Mouse (Mus musculus) liver, embryonic 14.5 days (tissue): ENCODE results near the gene Ghitm. TPM values are rescaled to one million over a fixed set of nuclear protein-coding genes. Genes with fewer than 3 reads are reported as not detected.

Experiments used
- ATAC-seq: fragments of 200-750 bp; cut with Nextera tagmentation; 2 replicates; pipeline ENCODE4 v1.8.0; 2017; ENCODE audit warnings: moderate number of reproducible peaks, mild to moderate bottlenecking, moderate library complexity; ENCODE audit not compliant: insufficient read depth
- DNase-seq, 3 experiments: peaks; one replicate each; pipeline ENCODE4 v3.0.0-alpha.2; 2012 to 2013; ENCODE audit warnings: low read depth in 3 of 3, low spot score in 3 of 3
- H3K27ac ChIP-seq: fragments of 300-500 bp; sonication (generic); 2 replicates; pipeline ENCODE4 v1.5.1; 2014; ENCODE audit warnings: moderate library complexity, mild to moderate bottlenecking, control low read depth, inconsistent platforms
- H3K27me3 ChIP-seq: fragments of 300-500 bp; sonication (generic); 2 replicates; pipeline ENCODE4 v1.6.1; 2014; ENCODE audit warnings: mild to moderate bottlenecking, low read length, moderate library complexity; ENCODE audit not compliant: control insufficient read depth, insufficient read depth
- H3K36me3 ChIP-seq: fragments of 300-500 bp; sonication (generic); replicated peaks from 2 replicates; pipeline ENCODE4 v1.6.1; 2014; ENCODE audit warnings: low read depth; ENCODE audit not compliant: control insufficient read depth, insufficient read depth
- H3K4me1 ChIP-seq, 2 experiments: fragments of 200-500 bp in 1 of 2; fragments of 300-500 bp in 1 of 2; sonication (generic) in 1 of 2; replicated peaks; 2 replicates each; pipeline ENCODE4 v1.6.1; 2012 to 2014; ENCODE audit warnings: antibody characterized with exemption in 1 of 2, inconsistent platforms in 1 of 2, low read length in 1 of 2; ENCODE audit not compliant: control insufficient read depth in 2 of 2, insufficient read depth in 2 of 2
- H3K4me2 ChIP-seq: fragments of 300-500 bp; sonication (generic); 2 replicates; pipeline ENCODE4 v1.6.1; 2014; ENCODE audit warnings: low read depth, mild to moderate bottlenecking, control low read depth, moderate library complexity
- H3K4me3 ChIP-seq, 2 experiments: fragments of 200-500 bp in 1 of 2; fragments of 300-500 bp in 1 of 2; sonication (generic) in 1 of 2; 2 replicates each; pipeline ENCODE4 v1.5.1; 2012 to 2014; ENCODE audit warnings: low read depth in 2 of 2, low read length in 2 of 2, mild to moderate bottlenecking in 2 of 2, control low read depth in 1 of 2, inconsistent platforms in 1 of 2, moderate library complexity in 1 of 2; ENCODE audit not compliant: insufficient read depth in 1 of 2
- H3K9ac ChIP-seq: fragments of 300-500 bp; sonication (generic); replicated peaks from 2 replicates; pipeline ENCODE4 v1.6.1; 2014; ENCODE audit warnings: mild to moderate bottlenecking, control low read depth, moderate library complexity
- H3K9me3 ChIP-seq: fragments of 300-500 bp; sonication (generic); 2 replicates; pipeline ENCODE4 v1.6.1; 2016; ENCODE audit warnings: low read length, mixed read lengths; ENCODE audit not compliant: control insufficient read depth
- CTCF ChIP-seq: IDR thresholded peaks from 2 replicates; pipeline ENCODE4 v1.5.1; 2016; ENCODE audit warnings: antibody characterized with exemption, low read depth, control low read depth
- EP300 ChIP-seq: IDR thresholded peaks from 2 replicates; pipeline ENCODE4 v1.6.1; 2016; ENCODE audit warnings: antibody characterized with exemption, low read depth
- WGBS: fragments of 180-500 bp; shearing (Covaris S2); extraction: QIAGEN DNeasy Blood & Tissue Kit; methylation state at CpG from one replicate; pipeline ENCODE4 v1.1.7; 2014; ENCODE audit not compliant: insufficient replicate concordance; 5-methylcytosine and 5-hydroxymethylcytosine counted together
- polyA plus RNA-seq, 2 experiments: library from polyadenylated mRNA; depleted of rRNA in 1 of 2; stranded (reverse) in 1 of 2; unstranded in 1 of 2; fragments of >200 nt; fragmentation: Nextera tagmentation in 1 of 2; extraction: Ambion mirVana in 1 of 2; gene quantifications; 2 replicates each; pipeline versions ENCODE4 v1.2.1 to v1.2.3; 2012 to 2014

The Ghitm gene
- polyA plus RNA-seq, 2 experiments, result 88.4 to 231 TPM

DNA sequence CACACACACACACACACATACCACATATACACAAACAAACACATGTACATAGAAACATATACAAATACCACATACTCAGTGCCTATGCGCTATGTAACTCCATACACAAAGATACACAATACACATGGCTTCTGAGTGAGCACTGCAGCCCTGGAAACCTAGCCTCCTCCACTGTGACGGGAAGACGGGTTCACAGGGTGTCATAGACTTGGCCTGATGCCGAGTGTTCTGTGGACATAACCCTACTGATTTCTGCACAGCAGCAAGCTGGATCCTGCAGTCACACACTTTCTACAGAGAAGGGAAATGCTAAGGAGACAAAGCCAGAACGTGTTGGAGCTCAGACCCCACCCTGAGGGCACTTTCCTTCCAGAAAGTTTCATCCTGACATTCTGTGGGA lies 30.3 kb downstream of the Ghitm start:
- no peaks in the 10 kb centered on the region; the same call in 1 of the 2 replicates for H3K27me3 ChIP-seq
- no peak for DNase-seq
- H3K9me3 ChIP-seq, result no peaks in the 10 kb centered on the region
- ATAC-seq, result no peak
- no peak overlapping the region for H3K4me3 ChIP-seq
- no peak overlapping the region for H3K9ac ChIP-seq
- H3K4me1 ChIP-seq, result no peaks in the 10 kb centered on the region
- no peak overlapping the region for H3K4me2 ChIP-seq
- H3K36me3 ChIP-seq, result no peaks in the 10 kb centered on the region
- TF ChIP-seq CTCF, result no peak
- no peak for TF ChIP-seq EP300
- no peak overlapping the region for H3K27ac ChIP-seq
- WGBS, result 49% methylated on average over 5 of the region's 5 CpGs

DNA sequence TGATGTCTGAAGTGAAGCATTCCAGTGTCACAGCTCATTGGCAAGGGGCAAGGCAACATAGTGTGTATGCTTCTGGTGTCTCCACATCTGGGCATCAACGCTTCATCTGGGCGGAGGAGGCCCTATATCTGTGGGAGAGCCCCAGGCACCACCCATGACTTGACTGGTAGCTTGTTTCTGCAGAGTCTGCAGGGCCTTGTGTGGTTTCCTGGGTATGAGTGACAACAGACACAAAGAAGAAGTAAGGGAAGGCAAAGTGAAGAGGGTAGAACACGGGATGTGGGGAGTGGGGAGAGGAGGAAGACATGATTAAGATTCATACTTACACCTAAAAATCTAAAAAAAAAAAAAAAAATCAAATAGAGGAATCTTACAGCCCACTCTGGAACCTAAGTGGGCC lies 32.6 kb downstream of the Ghitm start:
- Histone ChIP-seq H3K27ac (no peak overlapping the region), H3K4me2 (no peak overlapping the region), H3K27me3 (peaks cover 12% of the 10 kb centered on the region), H3K9ac (no peak overlapping the region), H3K36me3 (no peaks in the 10 kb centered on the region), H3K4me1 (no peaks in the 10 kb centered on the region), H3K9me3 (no peaks in the 10 kb centered on the region), H3K4me3 (no peak overlapping the region)
- no peak for TF ChIP-seq EP300
- TF ChIP-seq CTCF, result no peak
- WGBS, result 29% methylated on average over 3 of the region's 3 CpGs
- no peak for ATAC-seq
- DNase-seq, result no peak

DNA sequence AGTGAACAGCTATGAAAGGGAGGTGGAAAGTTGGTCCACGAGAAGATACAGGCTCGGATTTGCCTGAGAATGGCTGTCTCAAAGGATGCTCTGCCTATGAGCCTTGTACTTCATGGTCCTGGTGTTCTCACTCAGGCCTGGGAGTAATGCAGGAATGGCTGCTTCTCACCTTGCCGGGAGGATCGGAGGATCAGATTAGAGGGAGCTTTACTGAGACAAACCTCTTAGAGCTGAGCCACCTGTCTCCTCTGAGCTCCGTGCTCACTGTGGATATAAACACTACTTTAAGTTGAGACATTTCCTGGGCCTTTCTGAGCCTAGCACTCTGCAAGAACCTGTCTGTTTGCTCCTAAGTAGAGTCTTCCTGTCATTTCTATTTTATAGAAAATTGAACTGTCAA lies 33.5 kb downstream of the Ghitm start:
- Histone ChIP-seq H3K9me3 (no peaks in the 10 kb centered on the region), H3K9ac (no peak overlapping the region), H3K36me3 (no peaks in the 10 kb centered on the region), H3K4me1 (no peaks in the 10 kb centered on the region), H3K27ac (no peak overlapping the region), H3K4me3 (no peak overlapping the region), H3K27me3 (peaks cover 12% of the 10 kb centered on the region), H3K4me2 (no peak overlapping the region)
- no peak for ATAC-seq
- WGBS, result 43% methylated on average over 5 of the region's 5 CpGs
- DNase-seq, result no peak
- TF ChIP-seq CTCF (no peak), EP300 (no peak)

DNA sequence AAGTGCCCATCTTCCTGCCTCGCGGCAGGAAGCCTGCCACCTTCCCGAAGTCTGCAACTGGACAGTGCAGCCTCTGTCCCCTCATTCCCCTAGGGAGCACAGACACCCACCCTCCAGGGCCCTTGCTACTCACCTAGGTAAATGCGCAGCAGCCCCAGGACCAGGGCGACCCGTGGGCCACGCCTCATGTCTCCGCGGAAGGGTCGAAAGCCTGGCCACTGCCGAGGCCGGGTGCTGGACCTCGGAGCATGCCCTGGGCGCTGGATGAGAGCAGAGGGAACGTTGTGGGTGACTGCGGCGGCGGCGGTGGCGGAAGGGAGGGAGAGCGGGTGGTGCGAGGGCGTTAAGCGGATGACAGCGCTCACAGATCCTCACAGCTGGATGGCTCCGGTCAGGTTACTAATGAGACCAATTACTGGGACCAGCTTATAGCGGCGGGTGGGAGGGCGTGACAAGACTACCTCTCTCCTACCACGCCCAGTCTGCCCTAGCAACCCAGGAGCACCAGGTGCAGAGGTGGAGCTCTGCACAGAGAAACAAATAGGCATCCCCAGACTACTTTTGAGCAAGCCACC lies 37.0 kb downstream of the Ghitm start, which contains the start of gene Cdhr1:
TSS of gene Cdhr1 (minus strand) at position 392 of the 575 bp plus-strand sequence.
- H3K27ac ChIP-seq, result no peak within 1 kb of the TSS
- no peak within 1 kb of the TSS for H3K4me3 ChIP-seq
- TF ChIP-seq EP300 (no peak), CTCF (no peak)
- no peaks in the 10 kb centered on the region for H3K9me3 ChIP-seq
- WGBS, result 1% methylated on average over 30 of the region's 30 CpGs
- no peak within 1 kb of the TSS for H3K9ac ChIP-seq
- ATAC-seq, result no peak
- H3K4me1 ChIP-seq, result no peaks in the 10 kb centered on the region
- H3K27me3 ChIP-seq, result peaks cover 12% of the 10 kb centered on the region
- no peak within 1 kb of the TSS for H3K4me2 ChIP-seq
- no peaks in the 10 kb centered on the region for H3K36me3 ChIP-seq
- no peak for DNase-seq

DNA sequence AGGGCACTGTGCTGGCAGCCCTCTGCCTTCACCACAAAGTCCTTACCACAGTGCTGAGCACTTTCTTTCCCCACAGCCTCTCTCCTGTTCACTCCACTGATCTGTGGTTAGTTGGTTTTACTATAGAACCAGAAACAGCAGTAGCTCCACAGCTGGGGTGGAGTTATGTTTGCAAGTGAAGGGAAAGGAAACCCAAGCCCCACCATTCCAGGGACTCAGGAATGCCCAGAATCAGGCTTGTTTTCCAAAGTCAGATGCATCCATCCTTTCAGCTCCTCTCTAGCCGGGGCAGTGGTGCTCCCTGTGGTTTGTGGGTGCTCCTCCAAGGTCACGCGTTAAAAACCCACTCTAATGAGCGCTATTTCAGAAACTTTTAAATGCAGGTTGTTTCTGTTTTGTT lies 39.5 kb downstream of the Ghitm start:
- no peaks in the 10 kb centered on the region for H3K36me3 ChIP-seq
- no peak overlapping the region for H3K27ac ChIP-seq
- no peak overlapping the region for H3K9ac ChIP-seq
- DNase-seq (no peak), ATAC-seq (no peak)
- 61% methylated on average over 4 of the region's 4 CpGs for WGBS
- no peak overlapping the region for H3K4me3 ChIP-seq
- no peak overlapping the region for H3K4me2 ChIP-seq
- peaks cover 12% of the 10 kb centered on the region for H3K27me3 ChIP-seq
- no peaks in the 10 kb centered on the region for H3K4me1 ChIP-seq
- no peaks in the 10 kb centered on the region for H3K9me3 ChIP-seq
- TF ChIP-seq EP300, result no peak
- no peak for TF ChIP-seq CTCF
